Mouse (Mus musculus) CH12.LX (cell line): Measurements from ENCODE around the gene Akr1b8.

ENCODE experiments used
- CTCF ChIP-seq, 2 experiments: IDR thresholded peaks in 1 of 2; conservative IDR thresholded peaks in 1 of 2; 2 replicates each; pipeline ENCODE4 v1.5.1; 2011 to 2012; ENCODE audit warnings: low read depth in 2 of 2, low read length in 2 of 2, improper control_type of control experiment in 1 of 2, inconsistent platforms in 1 of 2, mild to moderate bottlenecking in 1 of 2, moderate library complexity in 1 of 2
- EP300 ChIP-seq: IDR thresholded peaks from 2 replicates; pipeline ENCODE4 v1.6.1; 2011; ENCODE audit warnings: low read length, improper control_type of control experiment
- JUN ChIP-seq: IDR thresholded peaks from 2 replicates; pipeline ENCODE4 v1.6.1; 2011; ENCODE audit warnings: low read depth, mild to moderate bottlenecking, low read length, improper control_type of control experiment, moderate library complexity; ENCODE audit not compliant: insufficient read depth
- MAFK ChIP-seq: IDR thresholded peaks from 2 replicates; pipeline ENCODE4 v1.6.1; 2011; ENCODE audit warnings: low read length, improper control_type of control experiment; ENCODE audit not compliant: insufficient replicate concordance
- MAX ChIP-seq: IDR thresholded peaks from 2 replicates; pipeline ENCODE4 v1.6.1; 2011; ENCODE audit warnings: low read length, improper control_type of control experiment
- MYC ChIP-seq: IDR thresholded peaks from 2 replicates; pipeline ENCODE4 v1.6.1; 2011; ENCODE audit warnings: low read depth, mild to moderate bottlenecking, improper control_type of control experiment, low read length
- POLR2A ChIP-seq: IDR thresholded peaks from 2 replicates; pipeline ENCODE4 v1.6.1; 2011; ENCODE audit warnings: low read depth, mild to moderate bottlenecking, improper control_type of control experiment, low read length
- POLR2AphosphoS2 ChIP-seq: IDR thresholded peaks from 2 replicates; pipeline ENCODE4 v1.6.1; 2011; ENCODE audit warnings: low read depth, low read length, improper control_type of control experiment

- TF ChIP-seq MAX (no peak), JUN (no peak), CTCF (conservative IDR thresholded peaks at IDR 0.05 in 1 of 2, IDR thresholded peaks at IDR 0.05 in 1 of 2; ENCODE audit: low read depth in 2 of 2, low read length in 2 of 2) (no peak), POLR2AphosphoS2 (no peak), EP300 (no peak), POLR2A (no peak), MAFK (no peak), MYC (no peak)
Observed at GRCm38 (mm10) chr6:34342476-34342875, 11.4 kb upstream of the Akr1b8 start.
